Mouse (Mus musculus) c-Kit-negative CD71-positive TER-119-positive erythroid progenitor cells, embryonic 14.5 days (primary cell): ENCODE measurements around the gene Zfp820.
"Not testable (repeated sequence)": the region's sequence is repeated elsewhere in the genome, so short reads cannot be mapped to it uniquely, and the experiment has no call there.

ENCODE experiments used
- DNase-seq: peaks from one replicate; pipeline ENCODE4 v3.0.0-alpha.2; 2013; ENCODE audit warnings: low read depth, low spot score

The Zfp820 gene

DNA sequence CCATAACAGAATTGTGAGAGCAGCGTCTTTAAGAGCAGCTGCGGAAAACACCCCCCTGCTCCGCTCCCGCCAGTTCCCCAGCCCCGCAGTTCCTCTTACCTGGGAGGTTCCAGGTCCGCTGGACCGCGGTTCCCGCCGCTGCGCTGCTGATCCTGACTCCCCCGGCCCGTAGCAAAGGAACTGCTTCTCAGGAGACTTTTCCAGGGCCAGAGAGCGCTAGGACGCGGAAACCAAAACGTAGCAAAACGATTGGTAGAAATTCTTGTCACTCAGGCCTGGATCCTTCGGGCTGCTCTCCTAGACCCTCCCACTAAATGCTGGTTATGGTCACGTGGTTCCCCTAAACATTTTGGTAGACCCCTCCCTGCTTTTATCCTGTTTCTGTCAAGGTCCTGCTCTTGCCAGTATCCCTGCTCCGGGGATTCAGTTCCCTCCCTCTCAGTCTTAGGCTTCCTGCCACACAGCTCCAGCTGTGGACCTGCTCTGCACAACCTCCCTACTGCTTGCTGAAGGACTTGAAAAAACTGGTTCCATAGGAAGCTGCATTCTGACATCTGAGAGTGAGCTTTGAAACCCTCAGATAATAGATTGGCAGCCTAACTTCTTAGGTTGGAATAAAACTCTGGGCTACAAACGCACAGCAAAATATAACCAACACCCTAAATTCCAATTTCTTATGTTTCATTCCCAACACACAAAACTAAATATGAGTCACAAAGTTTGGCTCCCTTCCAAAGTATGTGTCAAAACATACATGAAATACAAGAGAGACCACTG, at the start of gene Zfp820:
Gene Zfp820, minus strand, starts transcription at position 228 of the 777 bp plus-strand sequence.
- no peak for DNase-seq

DNA sequence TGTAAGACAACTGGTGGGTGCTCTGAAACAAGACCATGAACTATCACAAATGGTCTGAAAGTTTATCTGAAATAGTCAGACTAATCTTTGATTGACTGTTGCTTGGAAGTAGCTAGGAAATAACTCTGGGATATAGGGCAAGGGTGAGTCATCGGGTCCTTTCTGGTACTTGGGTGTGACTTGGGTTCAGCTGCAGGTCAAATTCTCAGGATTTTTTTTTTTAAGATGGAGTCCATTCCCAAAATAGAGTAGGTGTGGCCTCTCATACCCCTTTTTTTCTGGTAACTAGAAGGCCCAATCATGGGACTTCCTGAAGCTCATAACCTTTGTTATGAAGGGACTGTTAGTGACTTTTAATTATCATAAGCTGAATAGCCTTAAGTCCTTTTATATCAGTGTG, 25.7 kb upstream of the Zfp820 start:
- DNase-seq: no peak

DNA sequence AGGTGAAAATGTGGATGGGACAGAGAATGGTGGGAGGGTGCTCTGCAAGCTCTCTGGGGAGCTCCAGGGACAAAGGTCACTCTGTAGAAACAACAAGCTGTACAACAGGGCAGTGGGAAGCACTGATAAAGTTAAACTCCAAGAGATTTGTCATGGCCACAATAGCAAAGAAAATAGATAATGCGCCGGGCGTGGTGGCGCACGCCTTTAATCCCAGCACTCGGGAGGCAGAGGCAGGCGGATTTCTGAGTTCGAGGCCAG, 680 bp upstream of the Zfp820 start:
- not testable (repeated sequence) for DNase-seq

DNA sequence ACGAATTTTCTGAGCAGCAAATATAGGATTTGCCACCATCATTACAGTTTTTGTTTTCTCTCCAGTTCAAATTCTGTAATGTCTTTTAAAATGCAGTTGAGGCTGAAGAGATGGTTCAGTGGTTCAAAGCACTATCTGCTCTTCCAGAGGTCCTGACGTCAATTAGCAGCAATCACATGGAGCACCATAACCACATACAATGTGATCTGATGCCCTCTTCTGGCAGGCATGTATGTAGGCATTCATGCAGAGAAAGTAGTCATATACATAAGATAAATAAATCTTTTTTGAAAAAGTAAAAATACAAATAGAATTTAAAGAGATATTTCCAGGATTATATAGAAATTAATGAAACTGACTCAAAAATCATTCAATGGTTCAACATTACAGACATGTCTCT, 7.1 kb downstream of the Zfp820 start:
- no peak for DNase-seq

DNA sequence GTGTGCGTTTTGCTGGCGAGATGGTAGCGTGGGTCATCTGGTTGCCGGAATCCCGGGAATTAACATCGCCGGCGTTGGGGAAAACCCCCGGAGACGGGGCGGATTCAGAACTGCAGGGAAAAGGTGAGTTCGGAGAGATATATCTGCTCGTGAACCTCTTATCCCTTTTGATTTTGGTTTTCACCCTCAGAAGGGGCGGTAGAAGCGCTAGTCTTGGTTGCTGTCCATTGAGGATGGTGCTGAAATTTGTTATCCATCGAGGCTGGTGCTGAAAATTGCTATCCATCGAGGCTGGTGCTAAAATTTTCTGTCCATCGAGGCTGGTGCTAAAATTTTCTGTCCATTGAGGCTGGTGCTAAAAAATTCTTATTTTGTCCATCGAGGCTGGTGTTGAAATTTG, 44.2 kb downstream of the Zfp820 start:
- DNase-seq: not testable (repeated sequence)

DNA sequence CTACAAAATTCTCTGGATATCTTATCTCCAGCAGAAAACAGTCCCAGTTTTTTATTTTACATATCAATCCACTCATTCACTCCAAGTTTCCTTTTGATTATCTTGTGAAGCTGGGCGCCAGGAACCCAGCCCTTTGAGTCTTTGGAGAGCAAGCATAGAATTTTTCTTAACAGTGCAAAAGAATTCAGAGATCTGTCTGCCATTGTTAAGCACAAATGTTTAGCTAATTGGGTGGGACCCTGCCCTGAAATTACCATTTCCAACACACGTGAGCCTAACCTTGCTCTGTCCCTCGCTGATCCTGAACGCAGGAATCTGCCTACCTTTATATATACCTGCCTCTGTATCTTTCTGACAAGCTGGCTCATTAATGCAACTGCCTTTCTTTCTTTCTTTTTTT, 53.3 kb downstream of the Zfp820 start:
- no peak for DNase-seq

DNA sequence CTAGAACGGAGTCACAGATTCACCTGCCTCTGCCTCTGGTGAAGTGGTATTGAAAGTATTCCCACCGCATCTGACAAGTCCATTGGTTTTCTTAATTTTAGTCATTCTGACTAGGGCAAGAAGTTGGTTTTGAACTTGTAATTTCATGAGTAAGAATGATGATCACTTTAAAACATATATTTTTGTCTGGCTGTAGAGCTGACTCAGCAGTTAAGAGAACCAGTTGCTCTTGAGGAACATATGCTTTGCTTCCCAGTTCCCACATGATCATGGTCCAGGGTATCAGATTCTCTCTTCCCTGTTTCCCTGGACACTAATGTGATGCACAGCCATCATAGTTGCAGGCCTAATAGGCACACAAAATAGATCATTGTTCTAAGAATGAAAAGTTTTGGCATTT, 75.2 kb downstream of the Zfp820 start:
- no peak for DNase-seq
